Mouse (Mus musculus): ENCODE results near the gene Hmga1.

Gene Hmga1

GRCm38 (mm10) chr17:27528030-27528429, 28.3 kb upstream of the Hmga1 start:
- no peak for DNase-seq (ENCODE audit: low spot score in 2 of 2)

GRCm38 (mm10) chr17:27528767-27529166, 27.5 kb upstream of the Hmga1 start:
- DNase-seq (ENCODE audit: low spot score in 2 of 2), result no peak

DNA sequence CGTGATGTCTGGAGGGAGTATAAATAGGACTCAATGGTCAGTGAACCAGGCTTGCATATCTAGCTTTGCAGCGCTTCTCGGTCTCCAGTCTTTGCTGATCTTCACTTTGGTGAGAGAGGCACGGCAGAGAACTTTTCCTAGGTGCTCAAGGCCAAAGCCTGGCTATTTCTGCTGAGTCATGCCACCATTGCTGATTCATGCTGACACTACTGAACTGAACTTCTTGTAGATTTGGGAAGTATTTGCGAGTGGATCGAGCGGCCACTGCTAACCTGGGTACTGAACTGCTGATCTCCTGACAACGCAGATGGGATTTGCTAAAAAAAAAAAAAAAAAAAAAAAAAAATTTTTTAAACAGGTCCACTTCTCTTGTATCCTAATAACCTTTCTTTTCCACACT, 24.2 kb upstream of the Hmga1 start:
- DNase-seq (ENCODE audit: low spot score in 2 of 2), result no peak

DNA sequence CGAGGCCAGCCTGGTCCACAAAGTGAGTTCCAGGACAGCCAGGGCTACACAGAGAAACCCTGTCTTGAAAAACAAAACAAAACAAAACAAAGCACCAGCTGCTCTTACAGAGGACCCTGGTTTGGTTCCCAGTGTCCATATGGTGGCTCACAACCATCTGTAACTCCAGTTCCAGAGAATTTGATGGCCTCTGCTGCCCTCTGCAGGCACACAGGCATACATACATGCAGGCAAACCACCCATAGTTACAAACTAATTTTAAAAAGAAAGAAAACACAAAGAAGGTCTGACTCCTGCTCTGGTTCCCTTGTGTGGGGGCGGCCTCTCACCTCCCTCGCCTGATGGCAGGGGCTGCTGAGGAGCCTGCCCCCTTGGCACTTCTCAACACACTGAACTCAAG, 22.9 kb upstream of the Hmga1 start:
- DNase-seq (ENCODE audit: low spot score in 2 of 2), result no peak

GRCm38 (mm10) chr17:27534718-27535117, 21.6 kb upstream of the Hmga1 start:
- peak; percentile 75 to 92 for DNase-seq (ENCODE audit: low spot score in 2 of 2)

GRCm38 (mm10) chr17:27541261-27541660, 15.0 kb upstream of the Hmga1 start:
- no peak for DNase-seq (ENCODE audit: low spot score in 2 of 2)

GRCm38 (mm10) chr17:27541984-27542383, 14.3 kb upstream of the Hmga1 start:
- no peak for DNase-seq (ENCODE audit: low spot score in 2 of 2)

GRCm38 (mm10) chr17:27544551-27544950, 11.7 kb upstream of the Hmga1 start:
- DNase-seq (ENCODE audit: low spot score in 2 of 2), result no peak

GRCm38 (mm10) chr17:27545991-27546390, 10.3 kb upstream of the Hmga1 start:
- DNase-seq (ENCODE audit: low spot score in 2 of 2), result no peak

GRCm38 (mm10) chr17:27546574-27547085, 9.7 kb upstream of the Hmga1 start:
- DNase-seq (ENCODE audit: low spot score in 2 of 2), result no peak

DNA sequence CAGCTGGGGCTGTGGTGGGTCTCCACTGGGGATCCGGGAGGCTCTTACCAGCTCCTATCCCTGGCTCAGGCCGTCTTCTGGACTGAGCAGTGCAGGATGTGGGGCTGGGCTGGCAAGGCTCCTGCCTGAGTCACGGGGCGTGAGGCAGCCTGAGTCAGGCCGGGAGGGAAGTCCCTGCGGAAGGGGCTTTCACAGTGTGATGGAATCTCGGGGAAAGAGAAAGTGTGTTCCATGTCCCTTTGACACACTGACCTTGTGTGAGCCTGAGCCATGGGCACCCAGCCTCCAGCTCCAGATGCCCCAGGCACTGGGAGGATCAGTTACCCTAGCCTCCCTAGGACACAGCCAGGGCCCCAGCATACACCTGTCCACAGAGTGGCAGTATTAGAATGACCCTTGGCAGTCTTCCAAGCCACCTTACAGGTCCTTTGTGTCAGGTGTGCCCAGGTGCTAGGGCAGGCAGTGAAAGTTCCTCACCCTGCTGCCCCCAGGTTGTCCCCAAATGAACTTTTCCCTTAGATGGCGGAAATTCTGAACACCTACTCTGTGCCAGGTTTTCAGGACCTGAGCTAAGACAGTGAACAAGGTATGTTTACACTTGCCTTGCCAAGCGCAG, 8.9 kb upstream of the Hmga1 start:
- peak; percentile 65 to 78 for DNase-seq (ENCODE audit: low spot score in 2 of 2)

DNA sequence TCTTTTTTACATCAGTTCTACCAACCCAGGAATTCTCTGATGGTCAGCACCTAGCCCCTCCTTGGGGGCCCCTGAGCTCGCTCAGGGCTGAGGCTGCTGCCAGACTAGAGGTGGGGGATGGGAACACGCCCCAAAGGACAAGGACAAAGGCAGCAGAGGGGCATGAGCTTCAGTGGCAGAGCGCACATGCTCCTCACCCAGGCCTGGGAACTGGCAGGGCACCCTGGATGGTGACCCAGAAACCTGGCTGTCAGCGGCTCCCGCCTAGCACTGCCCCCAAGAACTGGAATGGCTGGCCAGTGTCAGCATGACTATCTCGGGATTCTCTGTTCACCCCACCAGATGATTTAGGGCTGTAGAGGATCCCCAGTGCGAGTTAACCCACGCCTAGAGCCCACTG, 7.1 kb upstream of the Hmga1 start:
- no peak for DNase-seq (ENCODE audit: low spot score in 2 of 2)

DNA sequence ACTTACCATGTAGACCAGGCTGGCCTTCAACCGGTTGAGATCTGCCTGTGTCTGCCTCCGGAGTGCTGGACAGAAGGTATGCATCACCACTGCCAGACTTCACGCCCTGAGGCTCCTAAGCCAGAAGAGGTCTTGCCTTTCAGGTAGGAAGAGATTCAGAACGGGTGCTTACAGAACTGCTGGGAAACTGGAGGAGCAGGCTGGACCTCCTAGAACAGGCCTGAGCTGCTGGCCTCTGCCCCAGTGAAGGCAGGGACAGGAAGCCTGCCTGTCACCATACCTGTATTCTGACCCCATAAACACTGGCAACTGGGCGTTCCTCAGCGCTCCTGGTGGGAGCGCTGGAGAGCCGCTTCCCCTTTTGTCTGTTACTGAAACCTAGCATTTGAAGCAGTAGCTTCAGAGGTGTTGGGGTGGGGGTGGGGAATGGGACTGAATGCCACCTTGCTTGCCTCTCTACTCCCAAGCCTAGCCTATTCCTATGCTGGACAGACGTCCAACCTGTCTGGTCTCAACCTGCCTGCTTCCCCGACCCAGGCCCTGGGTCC, 4.8 kb upstream of the Hmga1 start:
- DNase-seq (ENCODE audit: low spot score in 2 of 2), result peak in 1 of 2 experiments; percentile 73

GRCm38 (mm10) chr17:27552215-27553201, 3.8 kb upstream of the Hmga1 start:
- DNase-seq (ENCODE audit: low spot score in 2 of 2), result no peak

DNA sequence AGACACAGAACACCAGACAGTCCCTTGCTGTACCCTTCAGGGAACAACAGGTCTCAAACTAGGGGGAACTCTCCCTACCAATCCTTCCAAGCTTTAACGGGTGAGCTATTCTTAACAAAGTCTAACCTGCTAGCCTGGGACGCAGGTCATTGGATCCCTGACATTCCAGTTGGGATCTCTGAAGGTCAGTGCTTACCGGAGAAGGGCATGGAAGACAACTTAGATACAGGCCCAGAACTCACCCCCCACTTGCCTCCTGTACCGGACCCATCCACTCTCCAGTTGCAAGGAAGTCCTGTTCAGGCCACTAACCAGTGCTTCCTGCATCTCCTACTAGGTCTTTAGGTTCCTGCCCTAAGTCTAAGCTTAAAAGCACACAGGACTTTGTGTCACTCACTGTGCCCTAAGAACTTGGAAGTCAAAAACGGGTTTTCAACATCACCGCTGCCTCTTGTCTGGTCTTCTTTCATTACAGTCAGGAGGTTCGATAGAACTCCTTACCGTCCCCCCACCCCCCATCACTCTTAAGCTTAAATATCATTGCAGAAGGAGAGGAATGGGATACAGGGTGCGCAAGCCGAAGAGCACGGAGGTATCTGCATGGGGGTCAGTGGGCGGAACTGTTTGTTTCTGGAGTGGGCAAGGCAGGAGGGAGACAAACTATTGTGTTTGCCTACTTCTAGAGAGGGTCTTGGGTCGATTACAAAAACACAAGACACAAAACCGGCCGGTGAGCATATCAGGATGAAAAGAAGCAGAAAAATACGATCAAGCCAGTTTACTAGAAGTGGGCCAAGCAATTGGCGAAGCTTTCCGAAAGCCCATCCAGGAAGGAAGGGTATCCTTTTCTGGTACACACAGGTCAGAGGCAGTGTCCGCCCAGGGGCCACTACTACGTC, 2.0 kb upstream of the Hmga1 start:
- no peak for DNase-seq (ENCODE audit: low spot score in 2 of 2)

- no peak for DNase-seq (ENCODE audit: low spot score in 2 of 2)
These were observed 1.2 kb upstream of the Hmga1 start for GRCm38 (mm10) chr17:27555075-27555511.

DNA sequence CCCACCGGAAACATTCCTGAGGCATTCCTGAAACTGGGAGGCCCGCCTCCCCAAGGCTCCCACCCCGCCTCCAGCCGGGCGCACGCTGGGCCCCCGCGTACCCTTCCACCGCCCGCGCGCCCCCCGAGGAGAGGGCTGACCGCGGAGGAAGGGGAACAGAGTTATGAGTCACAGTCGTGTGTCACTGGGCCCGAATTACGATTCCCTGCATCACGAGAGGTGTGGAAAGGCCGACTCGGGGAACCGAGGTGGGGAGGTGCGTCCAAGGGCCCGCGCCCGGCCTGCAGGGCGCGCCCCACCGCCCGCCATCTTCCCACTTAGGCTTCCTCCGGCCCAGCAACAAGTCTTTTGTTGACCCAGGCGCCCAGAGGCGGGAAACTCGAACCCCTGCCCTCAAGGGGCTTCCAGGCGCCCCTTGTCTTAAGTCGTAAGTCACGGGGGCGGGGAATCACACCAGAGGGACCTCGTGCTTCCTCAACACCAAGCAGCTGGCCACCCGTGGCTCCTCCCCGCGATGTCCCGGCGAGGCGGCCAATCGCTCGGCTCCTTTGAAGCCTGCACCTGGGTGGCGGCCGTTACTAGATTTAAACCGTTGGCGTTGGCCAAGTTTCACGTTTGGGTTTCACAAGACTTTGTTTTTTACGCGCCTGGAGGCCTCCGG, 655 bp upstream of the Hmga1 start:
- DNase-seq (ENCODE audit: low spot score in 2 of 2), result peak; percentile 61 to 69

- DNase-seq (ENCODE audit: low spot score in 2 of 2), result peak in 1 of 2 experiments; percentile 57
These were observed 1.1 kb downstream of the Hmga1 start for GRCm38 (mm10) chr17:27557181-27557926.

DNA sequence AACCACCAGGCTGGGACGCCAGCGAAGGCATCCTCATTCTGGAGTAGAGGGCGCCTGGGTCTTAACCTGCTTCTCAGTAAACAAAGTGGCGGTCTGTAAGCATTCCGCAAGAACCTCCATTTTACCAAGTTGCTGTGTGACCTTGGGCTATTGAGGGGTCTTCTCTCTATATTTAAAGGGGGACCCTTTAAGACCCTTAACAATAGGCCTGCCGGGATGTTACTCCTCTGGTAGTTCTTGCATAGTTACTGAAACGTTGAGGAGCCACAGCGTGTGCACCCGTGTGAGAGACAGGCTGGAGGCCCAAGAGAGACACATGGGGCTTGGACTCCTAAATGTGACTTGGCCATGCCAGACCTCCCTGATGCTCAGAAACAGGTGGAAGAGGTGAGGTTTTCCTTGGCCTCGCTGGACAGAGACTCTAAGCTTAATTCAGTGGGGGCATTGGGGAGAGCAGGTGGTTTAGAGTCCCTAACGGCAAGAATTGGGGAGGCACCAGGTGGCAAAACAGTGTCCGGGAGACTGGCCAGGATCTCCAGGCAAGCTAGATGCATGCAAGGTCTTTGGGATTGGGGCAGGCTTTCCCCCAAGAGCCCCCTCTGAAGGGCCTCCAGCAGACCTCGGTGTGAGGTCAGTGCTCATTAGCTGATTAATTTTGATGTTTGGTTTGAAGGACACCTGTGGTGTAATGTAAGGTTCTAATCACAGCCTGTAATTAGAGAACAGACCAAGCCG, 1.8 kb downstream of the Hmga1 start:
- no peak for DNase-seq (ENCODE audit: low spot score in 2 of 2)

Data from urinary bladder, adult 18-20 months (tissue).